Mouse (Mus musculus) retina, embryonic 14.5 days (tissue): Measurements from ENCODE around the gene Hnrnpm.
"Not testable (repeated sequence)": the region's sequence is repeated elsewhere in the genome, so short reads cannot be mapped to it uniquely, and the experiment has no call there.

Source experiments
- DNase-seq: peaks from one replicate; pipeline ENCODE4 v3.0.0-alpha.2; 2015; ENCODE audit warnings: low spot score

Hnrnpm gene

DNA sequence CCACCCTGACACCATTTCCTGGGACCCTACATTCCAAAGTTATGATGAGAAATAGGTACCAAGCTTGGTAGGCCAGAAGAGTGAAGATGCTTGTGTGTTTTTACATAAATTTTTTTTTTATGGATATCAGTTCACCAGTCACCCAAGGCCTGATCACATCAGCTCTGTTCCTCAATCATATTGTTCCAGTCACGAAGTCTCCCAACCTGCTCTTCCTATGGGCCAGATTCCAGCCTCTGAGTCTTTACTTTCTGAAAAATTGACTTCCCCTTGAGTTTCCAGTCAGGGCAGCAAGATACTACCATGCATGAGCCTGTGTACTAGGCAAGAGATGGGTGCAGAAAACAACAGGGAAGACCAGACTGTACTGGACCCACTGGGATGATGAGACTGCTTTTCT is at the start of gene Hnrnpm:
Gene Hnrnpm (minus strand): TSS at position 101 of the 400 bp plus-strand sequence.
- DNase-seq, result no peak

DNA sequence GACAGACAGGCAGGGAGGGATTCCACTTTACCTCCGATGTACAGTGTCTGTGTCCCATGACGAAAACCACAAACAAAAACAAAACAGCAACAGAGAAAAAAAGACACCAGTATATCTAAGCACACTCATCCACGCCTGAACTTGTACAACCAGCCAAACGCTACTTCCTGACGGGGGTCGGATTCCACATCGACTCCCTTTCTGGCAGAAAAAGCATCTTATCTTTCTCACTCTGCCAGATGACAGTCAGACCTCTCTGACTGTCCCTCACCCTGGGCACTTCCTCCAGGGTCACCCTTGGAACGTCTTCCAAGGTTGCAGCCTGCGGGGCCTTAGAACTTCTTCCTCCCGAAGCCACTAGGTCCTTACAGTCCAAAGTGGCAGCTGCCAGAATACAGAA is 46.9 kb upstream of the Hnrnpm start:
- not testable (repeated sequence) for DNase-seq

DNA sequence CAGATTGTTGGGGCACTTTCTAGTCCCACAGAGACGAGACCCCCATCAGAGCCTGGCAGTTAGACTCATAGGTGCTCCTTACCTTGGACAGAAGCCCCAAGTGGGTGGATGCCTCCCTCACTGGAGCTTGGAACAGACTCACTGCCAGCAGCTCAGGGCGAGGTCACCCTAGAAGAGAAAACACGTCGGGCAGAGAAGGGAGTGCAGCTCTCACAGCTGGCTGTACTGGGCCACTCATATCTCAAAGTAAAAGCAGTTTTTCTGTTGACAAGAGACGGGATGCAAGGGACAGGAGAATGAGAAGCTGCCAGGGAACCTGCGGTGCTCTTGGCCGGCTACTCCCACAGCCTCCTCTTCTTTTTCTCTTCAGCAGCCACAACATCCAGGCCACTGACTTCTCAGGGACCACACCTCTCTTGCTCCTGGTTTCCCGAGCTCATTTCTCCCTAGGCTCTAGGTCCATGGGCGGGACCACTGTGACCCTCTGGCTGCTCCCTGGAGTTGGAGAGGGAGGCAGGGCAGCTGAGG is 46.0 kb upstream of the Hnrnpm start:
- not testable (repeated sequence) for DNase-seq

DNA sequence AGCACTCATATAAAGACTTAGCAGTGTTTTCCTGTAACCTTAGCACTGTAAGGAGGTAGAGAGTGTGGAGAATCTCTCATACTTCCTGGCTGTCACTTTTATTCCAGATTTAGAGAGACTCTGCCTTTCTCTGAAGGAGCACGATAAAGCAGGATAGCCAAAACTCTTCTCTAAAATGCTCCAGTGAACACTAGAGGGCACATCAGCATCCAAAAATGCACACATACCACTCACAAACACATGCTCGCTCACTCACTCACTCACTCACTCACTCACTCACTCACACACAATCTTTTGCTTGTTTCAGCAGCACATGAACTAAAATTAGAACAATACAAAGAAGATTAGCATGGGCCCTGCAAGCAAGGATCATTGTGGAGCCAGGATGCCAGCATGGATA is 42.6 kb upstream of the Hnrnpm start:
- no peak for DNase-seq

DNA sequence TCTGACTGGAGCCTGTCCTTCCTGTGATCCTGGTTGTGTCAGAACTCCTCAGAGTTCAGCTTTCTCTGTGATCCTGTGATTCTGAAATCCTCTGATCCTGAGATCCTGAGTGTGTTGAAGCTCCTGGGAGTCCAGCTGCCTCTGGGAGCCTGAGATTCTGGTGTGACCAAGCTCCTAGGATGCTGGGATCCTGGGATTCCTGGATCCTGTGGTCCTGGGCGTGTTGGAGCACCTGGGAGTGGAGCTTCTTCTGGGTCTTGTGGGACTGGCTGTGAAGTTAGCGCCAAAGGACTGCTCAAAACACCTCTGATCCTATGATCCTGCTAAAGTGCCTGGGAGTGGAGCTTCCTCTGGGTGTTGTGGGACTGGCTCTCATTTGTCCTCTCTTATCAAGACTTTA is 41.7 kb upstream of the Hnrnpm start:
- no peak for DNase-seq

DNA sequence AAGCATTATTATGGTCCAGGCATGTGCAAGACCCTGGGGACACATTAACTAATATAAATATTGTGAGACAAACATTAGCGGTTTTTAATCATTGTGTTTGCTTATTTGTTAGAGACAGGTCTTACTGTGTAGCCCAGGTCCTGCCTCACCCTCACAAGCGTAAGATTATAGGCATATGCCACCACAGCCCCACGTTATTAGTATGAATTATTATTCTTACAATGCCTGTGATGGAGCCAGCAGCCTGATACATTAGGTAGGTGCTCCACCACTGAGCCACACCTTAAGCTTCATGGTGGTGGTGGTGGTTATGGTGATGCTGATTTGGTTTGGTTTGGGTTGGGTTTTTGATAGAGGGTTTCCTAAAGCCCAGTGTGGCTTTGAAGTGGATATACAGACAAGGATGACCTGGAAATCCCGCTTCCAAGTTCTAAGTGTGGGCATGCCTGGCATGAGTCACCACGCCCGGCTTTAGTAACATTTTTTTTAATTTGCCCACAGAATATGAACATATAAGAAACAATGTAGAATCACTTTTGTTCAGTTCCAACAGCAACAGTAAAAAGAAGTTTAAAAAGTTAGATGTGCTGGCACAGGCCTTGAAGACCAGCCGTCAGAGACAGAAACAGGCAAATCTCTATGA is 33.2 kb upstream of the Hnrnpm start:
- DNase-seq, result no peak

DNA sequence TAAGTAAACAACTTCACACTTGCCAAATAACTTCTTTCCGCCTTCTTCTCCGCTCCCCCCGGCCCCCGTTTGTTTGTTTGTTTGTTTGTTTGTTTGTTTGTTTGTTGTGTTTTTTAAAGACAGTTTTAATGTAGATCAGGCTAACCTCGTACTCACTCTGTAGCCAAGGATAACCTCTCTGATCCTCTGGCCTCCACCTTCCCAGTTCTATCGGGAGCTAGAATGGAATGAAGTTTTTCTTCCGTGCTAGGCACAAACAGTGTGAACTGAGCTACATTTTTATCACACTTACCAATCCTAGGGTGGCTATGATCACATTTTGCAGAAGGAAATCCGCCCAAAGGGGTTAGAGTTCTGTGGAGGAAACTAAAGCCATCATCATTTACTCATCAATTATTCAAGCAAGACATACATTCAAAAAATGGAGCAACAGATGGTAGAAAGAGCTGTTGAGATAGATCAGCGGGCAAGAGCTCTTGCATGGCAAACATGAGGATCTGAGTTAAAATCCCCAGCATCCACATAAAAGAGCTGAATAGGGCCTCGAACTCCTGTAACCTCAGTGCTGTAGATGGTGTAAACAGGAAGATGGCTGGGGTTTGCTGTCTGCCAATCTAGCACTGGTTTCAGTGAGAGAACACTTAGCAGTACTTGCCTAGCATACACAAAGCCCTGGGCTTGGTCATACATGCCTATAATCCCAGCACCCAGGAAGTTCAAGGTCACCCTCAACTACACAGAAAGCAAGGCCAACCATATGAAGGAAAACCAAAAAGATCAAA is 32.5 kb upstream of the Hnrnpm start:
- DNase-seq, result peak; percentile 3

DNA sequence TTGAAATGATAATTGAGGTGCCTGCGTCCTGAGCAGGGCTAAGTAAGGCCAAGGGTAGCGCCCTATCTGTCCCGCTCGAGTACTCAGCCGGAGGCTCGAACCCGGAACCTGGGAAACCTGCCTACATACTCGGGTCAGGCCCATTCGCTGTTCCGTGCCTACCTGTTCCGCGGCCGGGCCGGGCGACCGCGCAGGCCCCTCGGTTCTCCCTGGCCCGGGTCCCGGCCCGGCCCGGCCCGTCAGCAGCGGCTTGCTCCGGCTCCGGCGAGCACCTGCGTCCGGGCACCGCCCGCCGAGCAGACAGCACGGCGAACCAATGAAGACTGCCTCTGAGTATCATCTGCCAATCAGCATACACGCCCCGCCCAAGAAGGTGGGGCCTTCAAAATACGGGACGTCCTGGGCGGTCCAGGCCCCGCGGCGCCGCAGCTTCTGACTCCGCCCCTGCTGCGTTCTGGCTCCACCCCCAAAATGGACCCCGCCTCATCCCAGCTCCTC is 31.8 kb upstream of the Hnrnpm start, which contains the start of gene March2:
Gene March2 (minus strand): TSS at position 287 of the 498 bp plus-strand sequence.
- peak; percentile 98 for DNase-seq

DNA sequence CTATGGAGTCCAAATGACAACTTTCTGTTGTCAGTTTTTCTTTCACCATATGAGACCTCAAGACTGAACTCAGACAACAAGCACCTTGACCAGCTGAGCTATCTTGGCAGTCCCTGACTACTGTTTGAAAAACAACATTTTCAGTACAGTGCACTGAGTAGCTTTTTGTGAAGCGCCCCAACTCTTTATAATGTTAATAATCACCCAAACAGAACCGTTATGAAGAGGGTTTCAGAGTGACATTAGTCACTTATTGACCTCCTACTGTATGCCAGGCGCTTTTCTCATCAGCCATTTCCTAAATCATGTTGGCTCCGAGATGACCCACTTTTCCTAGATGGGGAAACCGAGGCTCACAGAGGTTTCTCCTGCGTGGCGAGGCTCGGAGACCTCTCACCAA is 31.3 kb upstream of the Hnrnpm start:
- no peak for DNase-seq

DNA sequence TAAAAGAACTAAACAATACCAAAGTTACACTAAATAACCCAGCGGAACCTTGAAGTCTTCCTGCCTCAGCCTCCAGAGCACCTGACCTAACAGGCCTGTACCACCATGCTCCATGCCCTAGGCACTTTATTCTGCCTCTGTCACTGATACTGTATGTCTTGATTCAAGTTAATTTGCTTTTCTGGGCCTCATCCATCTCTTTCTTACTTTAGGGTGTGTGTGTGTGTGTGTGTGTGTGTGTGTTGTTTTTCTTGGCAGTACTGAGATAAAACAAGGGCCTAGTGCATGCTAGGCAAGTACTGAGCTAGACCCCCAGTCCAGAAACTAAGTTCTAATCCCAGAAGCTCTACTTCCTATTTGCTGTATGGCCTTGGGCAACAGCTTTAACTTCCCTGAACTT is 30.6 kb upstream of the Hnrnpm start:
- no peak for DNase-seq

DNA sequence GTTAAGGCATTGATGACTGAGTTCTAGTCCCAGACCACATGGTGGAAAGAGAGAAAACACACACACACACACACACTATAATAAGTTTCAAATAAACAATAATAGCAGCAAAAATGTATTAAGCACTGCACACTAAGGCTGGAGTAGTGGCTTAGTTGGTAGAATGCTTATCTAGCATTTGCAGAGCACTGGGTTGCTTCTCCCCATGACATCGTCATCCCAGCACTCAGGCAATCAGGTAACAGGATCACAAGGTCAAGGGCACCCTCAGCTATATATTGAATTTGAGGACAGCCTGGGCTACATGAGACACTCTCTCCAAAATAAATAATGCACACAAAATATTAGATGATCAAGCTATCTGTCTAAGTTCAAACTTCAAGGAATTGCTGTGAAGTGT is 28.1 kb upstream of the Hnrnpm start:
- DNase-seq, result no peak

DNA sequence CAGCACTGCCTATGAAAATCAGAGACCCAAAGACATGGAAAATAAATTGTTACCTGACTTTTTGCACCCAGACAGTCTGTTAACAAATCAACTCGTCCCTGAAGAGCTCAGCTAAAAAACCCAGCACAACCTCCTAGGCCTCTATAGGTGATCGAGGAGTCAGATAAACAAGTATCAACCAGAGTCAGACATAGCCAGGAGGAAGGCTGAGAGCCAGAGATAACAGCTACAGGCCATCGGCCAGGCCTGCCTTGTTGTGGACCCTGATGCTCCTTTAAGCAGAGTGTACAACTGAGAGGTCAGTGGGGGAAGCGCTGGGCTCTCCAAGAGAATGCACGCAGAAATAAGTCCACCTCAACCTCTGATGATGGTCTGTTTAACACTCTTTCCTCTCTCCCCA is 26.6 kb upstream of the Hnrnpm start:
- no peak for DNase-seq

DNA sequence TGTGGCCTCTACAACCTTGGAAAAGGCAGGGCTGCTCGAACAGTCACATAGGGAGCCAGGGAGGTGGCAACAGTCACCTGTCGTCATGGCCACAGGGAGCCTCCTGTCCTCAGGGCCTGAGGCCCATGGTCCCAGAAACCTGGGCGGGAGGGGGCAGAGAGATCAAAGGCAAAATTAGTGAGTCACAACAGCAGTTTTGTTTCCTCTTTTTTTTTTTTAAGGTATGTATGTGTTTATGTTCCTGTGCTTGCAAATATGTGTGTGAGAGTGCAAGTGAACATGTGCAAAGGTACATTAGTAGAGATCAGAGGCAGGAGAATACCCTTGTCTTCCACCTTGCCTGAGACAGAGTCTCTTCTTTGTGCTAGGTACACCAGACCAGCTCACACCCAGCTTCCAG is 23.2 kb upstream of the Hnrnpm start:
- no peak for DNase-seq

DNA sequence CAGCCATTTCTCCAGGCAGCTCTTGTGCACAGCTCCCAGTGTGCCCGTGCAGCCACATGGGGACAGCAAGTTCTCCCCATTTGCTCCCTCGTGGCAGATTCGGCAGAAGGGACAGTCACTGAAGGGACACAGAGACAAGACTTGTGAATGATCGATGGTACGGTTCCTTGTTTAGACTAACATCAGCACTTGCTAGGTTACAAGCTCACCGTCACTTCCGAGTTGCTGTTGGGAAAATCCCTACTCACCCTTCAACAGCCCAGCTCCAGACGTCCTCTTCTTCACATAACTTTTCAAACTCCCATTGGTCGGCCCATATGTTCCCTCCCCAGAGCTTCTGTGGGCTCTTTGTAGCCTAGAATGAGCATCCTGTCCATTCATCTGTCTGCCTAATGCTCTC is 16.4 kb upstream of the Hnrnpm start:
- DNase-seq, result no peak

DNA sequence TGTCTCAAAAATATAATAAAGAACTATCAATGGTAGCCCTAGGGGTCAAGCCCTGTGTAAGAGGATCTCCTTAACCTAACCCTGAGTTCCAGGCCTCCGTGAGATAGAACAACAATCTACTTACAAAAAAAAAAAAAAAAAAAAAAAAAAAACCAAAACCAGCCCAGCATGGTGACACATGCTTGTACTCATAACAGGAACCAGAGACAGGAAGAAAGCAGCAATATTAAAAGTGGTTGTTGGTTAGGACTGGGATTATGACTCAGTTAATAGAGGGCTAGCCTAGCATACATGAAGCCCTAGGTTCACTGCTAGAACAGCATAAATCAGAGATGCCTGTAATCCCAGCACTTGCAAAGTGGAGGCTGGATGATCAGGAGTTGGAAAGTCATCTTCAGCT is 15.5 kb upstream of the Hnrnpm start:
- DNase-seq, result no peak

DNA sequence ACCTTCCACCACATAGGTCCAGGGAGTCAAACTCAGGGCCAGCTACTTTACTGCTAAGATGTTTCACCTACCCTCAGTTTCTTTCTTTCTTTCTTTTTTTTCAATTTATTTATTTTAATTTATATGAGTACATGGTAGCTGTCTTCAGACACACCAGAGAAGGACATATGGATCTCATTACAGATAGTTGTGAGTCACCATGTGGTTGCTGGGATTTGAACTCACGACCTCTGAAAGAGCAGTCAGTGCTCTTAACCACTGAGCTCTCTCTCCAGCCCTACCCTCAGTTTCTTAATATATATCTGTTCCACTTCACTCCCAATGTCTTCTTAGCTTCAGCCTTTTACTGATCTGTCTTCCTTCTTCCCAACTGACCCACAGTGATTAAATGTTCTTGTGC is 8.8 kb upstream of the Hnrnpm start:
- no peak for DNase-seq

DNA sequence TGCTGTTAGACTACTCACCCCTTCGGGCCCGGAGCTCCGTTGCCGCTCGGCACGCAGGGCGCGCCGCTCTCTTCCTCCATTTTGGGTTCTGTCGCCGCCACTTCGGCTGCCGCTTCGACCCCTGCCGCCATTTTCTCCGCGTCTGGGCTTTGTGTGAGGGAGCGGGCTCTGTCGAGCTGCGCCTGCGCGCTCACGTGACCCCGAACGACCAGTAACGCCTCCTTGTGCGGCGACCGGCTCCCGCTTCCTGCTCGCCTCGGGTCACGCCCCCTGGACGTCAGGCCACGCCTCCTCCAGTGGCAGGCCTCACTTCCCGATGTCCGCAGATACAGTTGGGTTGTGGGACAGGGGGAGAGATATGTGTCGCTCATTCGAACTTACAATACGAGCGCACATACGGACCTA is 1.4 kb downstream of the Hnrnpm start:
- DNase-seq, result peak; percentile 98

DNA sequence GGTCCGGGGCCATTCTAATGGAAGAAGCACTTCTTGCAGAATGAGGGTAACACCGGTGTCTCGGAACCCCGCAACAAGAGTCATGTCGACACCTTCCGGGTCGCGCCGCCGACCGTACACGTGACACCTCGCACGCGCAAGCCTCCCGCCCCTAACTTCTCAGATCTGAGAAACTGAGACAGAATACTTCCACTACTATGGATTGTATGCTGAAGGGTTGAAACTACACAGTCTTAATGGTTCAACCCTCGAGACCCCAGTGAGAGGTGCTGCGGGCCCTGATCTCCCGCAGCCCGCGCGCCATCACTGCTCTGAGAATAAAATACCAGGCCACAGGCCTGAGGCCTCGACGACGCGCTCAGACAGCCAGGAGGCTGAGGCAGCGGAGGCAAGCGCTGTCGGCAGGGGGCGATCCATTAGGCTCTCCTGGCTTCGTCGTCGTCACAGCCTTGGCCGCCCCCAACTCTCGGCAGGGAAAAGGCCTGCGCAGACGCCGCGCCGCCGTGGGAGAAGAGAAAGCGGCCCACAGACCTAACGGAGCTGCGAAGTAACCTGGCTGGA is 1.9 kb downstream of the Hnrnpm start:
- DNase-seq, result peak; percentile 81

DNA sequence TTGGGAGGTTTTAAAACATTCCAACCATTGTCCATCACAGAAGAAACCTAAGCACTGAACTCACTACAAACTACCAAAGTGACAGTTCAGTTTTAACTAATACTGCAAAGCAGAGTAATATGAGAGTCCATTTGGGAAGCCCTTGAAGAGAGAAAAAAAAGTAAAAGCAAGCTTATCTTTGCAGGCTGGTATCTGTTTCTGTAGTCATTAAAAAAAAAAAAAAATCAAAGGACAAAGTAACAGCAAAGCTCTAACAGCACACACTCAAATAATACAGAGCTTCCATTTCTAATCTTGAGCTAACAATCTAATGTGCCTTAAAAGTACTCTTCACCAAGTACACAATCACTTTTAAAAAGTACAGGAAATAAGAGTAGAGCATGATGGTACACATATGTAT is 4.9 kb downstream of the Hnrnpm start:
- DNase-seq, result no peak

DNA sequence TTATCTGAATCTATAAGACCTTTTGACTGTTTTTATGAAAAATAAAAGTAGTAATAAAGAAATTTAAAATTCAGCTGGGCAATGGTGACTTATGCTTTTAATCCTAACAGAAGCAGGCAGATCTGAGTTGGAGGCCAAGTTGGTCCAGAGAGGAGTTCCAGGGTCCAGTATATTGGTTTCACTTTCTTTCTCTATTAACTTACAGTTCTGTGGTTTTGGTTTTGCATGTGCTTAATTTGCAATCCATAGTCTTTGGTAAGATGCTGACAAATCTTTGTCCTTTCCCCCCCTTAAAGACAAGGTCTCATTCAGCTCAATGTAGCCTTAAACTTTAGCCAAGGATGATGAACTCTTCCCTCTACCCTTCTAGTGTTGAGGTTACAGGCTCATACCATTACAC is 7.9 kb downstream of the Hnrnpm start:
- no peak for DNase-seq

DNA sequence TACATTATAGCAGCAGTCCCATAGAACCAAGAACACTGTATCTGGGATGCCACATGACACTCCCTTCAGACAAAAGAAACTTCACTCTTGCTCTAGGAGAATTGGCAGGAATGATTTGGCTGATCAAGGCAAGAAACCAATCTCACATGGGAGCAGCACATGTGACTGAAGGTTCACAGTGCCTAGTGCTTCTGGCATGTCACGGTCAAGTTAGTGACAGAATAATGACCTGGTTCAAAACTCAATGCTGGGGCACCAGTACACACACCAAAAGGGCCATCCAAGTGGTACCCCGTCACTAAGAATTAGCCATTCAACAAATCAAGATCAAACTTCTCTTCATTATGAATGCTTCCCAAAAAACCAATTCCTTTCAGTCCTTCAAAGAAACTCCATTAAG is 10.6 kb downstream of the Hnrnpm start:
- no peak for DNase-seq

DNA sequence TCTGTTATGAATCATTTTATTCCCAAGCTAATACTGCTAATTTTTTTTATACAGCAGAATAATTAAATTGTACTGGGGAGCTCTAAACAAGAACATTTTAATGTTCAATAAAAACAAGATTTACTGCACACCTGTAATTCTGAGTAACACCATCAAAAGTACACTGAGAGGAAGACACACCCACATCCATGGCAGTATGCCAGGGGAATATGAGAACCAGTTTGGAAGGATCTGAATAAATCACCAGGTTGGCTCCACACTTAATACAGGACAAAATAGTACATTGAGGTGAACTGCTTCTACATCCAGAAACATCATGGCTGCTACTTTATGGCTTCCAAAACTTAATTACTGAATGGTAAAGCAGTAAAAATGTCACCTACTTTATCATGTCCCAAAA is 11.2 kb downstream of the Hnrnpm start:
- DNase-seq, result no peak

DNA sequence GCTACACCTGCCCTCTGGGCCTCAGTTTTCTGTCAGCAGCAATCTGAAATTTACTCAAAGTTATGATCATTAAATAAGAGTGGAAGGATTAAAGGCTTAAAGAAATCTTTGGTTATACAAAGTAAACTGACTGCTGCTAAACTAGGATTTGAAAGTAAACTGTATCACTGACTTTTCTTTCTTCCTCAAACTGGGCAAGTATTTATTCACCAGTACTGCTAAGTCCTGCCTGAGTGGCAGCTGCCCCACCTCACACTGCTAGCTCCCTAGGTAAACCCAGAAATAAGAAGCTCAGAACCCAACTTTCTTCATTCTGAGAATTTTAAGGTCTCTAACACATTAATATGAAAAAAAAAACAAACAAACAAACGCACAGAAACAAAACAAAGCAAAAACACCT is 12.8 kb downstream of the Hnrnpm start:
- DNase-seq, result no peak
